Mouse (Mus musculus) heart, adult 2 months (tissue): Measurements from ENCODE around the gene Gtf3c1. TPM values are rescaled to one million over a fixed set of nuclear protein-coding genes. Genes with fewer than 3 reads are reported as not detected.

Source experiments
- DNase-seq, 2 experiments: peaks; one replicate each; pipeline ENCODE4 v3.0.0; 2021
- H3K27ac ChIP-seq: fragments of 200-600 bp; 2 replicates; pipeline ENCODE4 v1.8.1; 2022
- H3K27me3 ChIP-seq: fragments of 200-500 bp; 2 replicates; pipeline ENCODE4 v1.6.1; 2012; ENCODE audit warnings: mild to moderate bottlenecking, low read length, inconsistent platforms, mixed read lengths; ENCODE audit not compliant: control insufficient read depth, insufficient read depth
- H3K36me3 ChIP-seq: fragments of 200-500 bp; 2 replicates; pipeline ENCODE4 v1.6.1; 2012; ENCODE audit warnings: low read length, inconsistent platforms; ENCODE audit not compliant: control insufficient read depth, insufficient read depth
- H3K4me1 ChIP-seq: fragments of 200-500 bp; 2 replicates; pipeline ENCODE4 v1.6.1; 2011; ENCODE audit warnings: low read length; ENCODE audit not compliant: control insufficient read depth, insufficient read depth
- H3K4me3 ChIP-seq: fragments of 200-600 bp; 2 replicates; pipeline ENCODE4 v1.8.1; 2022
- H3K79me2 ChIP-seq: fragments of 200-500 bp; replicated peaks from 2 replicates; pipeline ENCODE4 v1.6.1; 2012; ENCODE audit warnings: mild to moderate bottlenecking, inconsistent platforms, low read length, moderate library complexity, mixed read lengths; ENCODE audit not compliant: control insufficient read depth, insufficient read depth
- H3K9ac ChIP-seq: fragments of 200-500 bp; 2 replicates; pipeline ENCODE4 v1.6.1; 2012; ENCODE audit warnings: low read depth, mild to moderate bottlenecking, control low read depth, inconsistent platforms, low read length, mixed read lengths
- CTCF ChIP-seq: fragments of 200-600 bp; IDR thresholded peaks from 2 replicates; pipeline ENCODE4 v1.8.1; 2022; ENCODE audit warnings: antibody characterized with exemption, mild to moderate bottlenecking, moderate library complexity
- EP300 ChIP-seq: fragments of 200-500 bp; IDR thresholded peaks from 2 replicates; pipeline ENCODE4 v1.6.1; 2011; ENCODE audit warnings: low read depth, low read length, control low read depth; ENCODE audit not compliant: insufficient read depth
- POLR2A ChIP-seq: fragments of 200-500 bp; IDR thresholded peaks from 2 replicates; pipeline ENCODE4 v1.6.1; 2011; ENCODE audit warnings: mild to moderate bottlenecking, low read depth, low read length, control low read depth; ENCODE audit not compliant: insufficient read depth
- WGBS: fragments of 180-500 bp; shearing (Covaris S2); methylation state at CpG from one replicate; pipeline ENCODE4 v1.1.7; 2018; 5-methylcytosine and 5-hydroxymethylcytosine counted together
- intact Hi-C: fragments of 180-260 bp; cut with DNase I; formaldehyde crosslinking; loops from one replicate; pipeline ENCODE4 v1.15.1; 2025
- long read RNA-seq: library from polyadenylated mRNA; stranded (forward); transcript quantifications from one replicate; pipeline ENCODE4 v2.0.0, GENCODE M21; 2021
- polyA plus RNA-seq: library from polyadenylated mRNA; depleted of rRNA; stranded (reverse); fragments of >200 nt; gene quantifications from 2 replicates; pipeline ENCODE4 v1.2.3, GENCODE M21; 2012; rRNA removed
- total RNA-seq, 2 experiments: library from RNA; stranded (reverse); gene quantifications; 2 replicates each; pipeline ENCODE4 v1.2.3; 2021

Gene Gtf3c1
- total RNA-seq = 10 to 100 TPM; 46.3 to 47.9 TPM
- polyA plus RNA-seq = 30.2 and 36.4 TPM in 2 replicates
- long read RNA-seq, full-length matches to known transcripts = 11 of 21 reads
- long read RNA-seq, partial matches to known transcripts = 8 of 21 reads
- long read RNA-seq, other reads (novel, unspliced or antisense) = 2 of 21 reads

GRCm38 (mm10) chr7:125707593-125708022 lies at the start of gene Gtf3c1, which contains the start of gene D430042O09Rik:
TSS of gene Gtf3c1 (minus strand) at chr7:125707780.
TSS of gene D430042O09Rik (plus strand) at chr7:125707888.
- no peaks in the 10 kb centered on the region for H3K79me2 ChIP-seq
- peak within 1 kb of the TSS; percentile 79 for H3K9ac ChIP-seq
- peak within 1 kb of the TSS; percentile 89 for H3K27ac ChIP-seq
- TF ChIP-seq EP300 (peak; percentile 50; the same call in 1 of the 2 replicates), CTCF (no peak), POLR2A (peak; percentile 85)
- peak within 1 kb of the TSS; percentile 68 for H3K4me3 ChIP-seq
- under 1% methylated on average over 45 of the region's 45 CpGs for WGBS
- H3K4me1 ChIP-seq = peaks cover 3% of the 10 kb centered on the region
- intact Hi-C loops = no loop called here
- H3K27me3 ChIP-seq = no peaks in the 10 kb centered on the region
- no peaks in the 10 kb centered on the region for H3K36me3 ChIP-seq
- peak; percentile 100 for DNase-seq

GRCm38 (mm10) chr7:125756806-125757205 lies 49.2 kb upstream of the Gtf3c1 start:
- Histone ChIP-seq H3K27ac (no peak overlapping the region), H3K4me3 (no peak overlapping the region), H3K4me1 (peaks cover 2% of the 10 kb centered on the region; the same call in 1 of the 2 replicates), H3K9ac (no peak overlapping the region), H3K27me3 (no peaks in the 10 kb centered on the region), H3K36me3 (no peaks in the 10 kb centered on the region), H3K79me2 (no peaks in the 10 kb centered on the region)
- DNase-seq = no peak
- 53% methylated on average over 6 of the region's 6 CpGs for WGBS
- intact Hi-C loops = no loop called here
- no peak for TF ChIP-seq POLR2A
- TF ChIP-seq EP300 = no peak
- TF ChIP-seq CTCF = no peak

- TF ChIP-seq POLR2A (no peak), CTCF (no peak), EP300 (no peak)
- Histone ChIP-seq H3K9ac (no peak overlapping the region), H3K4me3 (no peak overlapping the region), H3K4me1 (peaks cover 2% of the 10 kb centered on the region; the same call in 1 of the 2 replicates), H3K27ac (peak overlapping the region; percentile 47), H3K27me3 (no peaks in the 10 kb centered on the region), H3K36me3 (no peaks in the 10 kb centered on the region), H3K79me2 (no peaks in the 10 kb centered on the region)
- peak in 1 of 2 experiments; percentile 9 for DNase-seq
- 58% methylated on average over 3 of the region's 3 CpGs for WGBS
- intact Hi-C loops = loop anchor here (5.0 kb wide), 1 partner anchor 69 kb away; no protein-coding TSS in a partner anchor
Observed at GRCm38 (mm10) chr7:125753326-125753715, 45.7 kb upstream of the Gtf3c1 start.

GRCm38 (mm10) chr7:125752699-125753325 lies 45.2 kb upstream of the Gtf3c1 start:
- no peak for TF ChIP-seq EP300
- no peak for TF ChIP-seq POLR2A
- TF ChIP-seq CTCF = no peak
- H3K27ac ChIP-seq = peak overlapping the region; percentile 47
- H3K27me3 ChIP-seq = no peaks in the 10 kb centered on the region
- no peak for DNase-seq
- H3K36me3 ChIP-seq = no peaks in the 10 kb centered on the region
- no peaks in the 10 kb centered on the region for H3K4me1 ChIP-seq
- no peaks in the 10 kb centered on the region for H3K79me2 ChIP-seq
- intact Hi-C loops = loop anchor here (5.0 kb wide), 1 partner anchor 69 kb away; no protein-coding TSS in a partner anchor
- no peak overlapping the region for H3K9ac ChIP-seq
- H3K4me3 ChIP-seq = no peak overlapping the region
- 64% methylated on average over 7 of the region's 7 CpGs for WGBS

GRCm38 (mm10) chr7:125748186-125748585 lies 40.6 kb upstream of the Gtf3c1 start:
- Histone ChIP-seq H3K4me1 (no peaks in the 10 kb centered on the region), H3K36me3 (no peaks in the 10 kb centered on the region), H3K27ac (no peak overlapping the region), H3K79me2 (no peaks in the 10 kb centered on the region), H3K4me3 (no peak overlapping the region), H3K27me3 (no peaks in the 10 kb centered on the region), H3K9ac (no peak overlapping the region)
- intact Hi-C loops = loop anchor here (2.0 kb wide), 1 partner anchor 341 kb away; no protein-coding TSS in a partner anchor
- peak; percentile 79 for TF ChIP-seq CTCF
- no peak for TF ChIP-seq EP300
- no peak for TF ChIP-seq POLR2A
- DNase-seq = no peak
- WGBS = 56% methylated on average over 3 of the region's 3 CpGs

- H3K79me2 ChIP-seq = no peaks in the 10 kb centered on the region
- H3K27ac ChIP-seq = no peak overlapping the region
- WGBS = 70% methylated on average over 7 of the region's 7 CpGs
- no peak overlapping the region for H3K9ac ChIP-seq
- no peak for DNase-seq
- H3K36me3 ChIP-seq = no peaks in the 10 kb centered on the region
- intact Hi-C loops = no loop called here
- no peaks in the 10 kb centered on the region for H3K4me1 ChIP-seq
- no peaks in the 10 kb centered on the region for H3K27me3 ChIP-seq
- H3K4me3 ChIP-seq = no peak overlapping the region
- TF ChIP-seq CTCF (peak; percentile 59), POLR2A (no peak), EP300 (no peak)
Observed at GRCm38 (mm10) chr7:125747316-125747690, 39.7 kb upstream of the Gtf3c1 start.
